Mouse (Mus musculus) A20 (cell line): Measurements from ENCODE around the gene Prm2.
"Not testable (repeated sequence)": the region's sequence is repeated elsewhere in the genome, so short reads cannot be mapped to it uniquely, and the experiment has no call there.

Source experiments
- DNase-seq: peaks from one replicate; pipeline ENCODE4 v3.0.0-alpha.2; 2011; ENCODE audit warnings: low read depth, low spot score

Gene Prm2

GRCm38 (mm10) chr16:10812865-10813371 lies 17.0 kb upstream of the Prm2 start, which contains the start of gene Gm11172:
Gene Gm11172 (plus strand): TSS chr16:10812915.
- DNase-seq, result no peak

- no peak for DNase-seq
These were observed 14.4 kb upstream of the Prm2 start for GRCm38 (mm10) chr16:10810376-10810775.

GRCm38 (mm10) chr16:10805789-10806527 lies 10.0 kb upstream of the Prm2 start, which contains the start of gene Prm1:
Gene Prm1 (minus strand): TSS chr16:10805839.
- DNase-seq, result peak; percentile 88

GRCm38 (mm10) chr16:10802420-10802819 lies 6.5 kb upstream of the Prm2 start:
- not testable (repeated sequence) for DNase-seq

GRCm38 (mm10) chr16:10790702-10791101 lies 5.2 kb downstream of the Prm2 start, which contains the start of gene Prm3:
Gene Prm3 (minus strand): TSS chr16:10790914.
- no peak for DNase-seq

GRCm38 (mm10) chr16:10788866-10789265 lies 7.1 kb downstream of the Prm2 start:
- DNase-seq, result no peak

- DNase-seq, result no peak
These were observed 7.7 kb downstream of the Prm2 start, which contains the start of gene Tnp2 for GRCm38 (mm10) chr16:10788271-10788670. Gene Tnp2 (minus strand): TSS chr16:10788660.

GRCm38 (mm10) chr16:10787548-10788058 lies 8.3 kb downstream of the Prm2 start:
- DNase-seq, result no peak

GRCm38 (mm10) chr16:10786782-10787547 lies 9.0 kb downstream of the Prm2 start:
- no peak for DNase-seq

GRCm38 (mm10) chr16:10786288-10786687 lies 9.6 kb downstream of the Prm2 start:
- DNase-seq, result peak; percentile 92

- DNase-seq, result peak; percentile 99
These were observed 10.3 kb downstream of the Prm2 start, which contains the start of gene Socs1 for GRCm38 (mm10) chr16:10785371-10786231. Gene Socs1 (minus strand): TSS chr16:10785536.

GRCm38 (mm10) chr16:10784793-10785370 lies 11.1 kb downstream of the Prm2 start:
- peak; percentile 95 for DNase-seq

- peak; percentile 76 for DNase-seq
These were observed 11.8 kb downstream of the Prm2 start for GRCm38 (mm10) chr16:10783883-10784792.

- DNase-seq, result no peak
These were observed 12.5 kb downstream of the Prm2 start for GRCm38 (mm10) chr16:10783451-10783850.

- peak; percentile 55 for DNase-seq
These were observed 12.8 kb downstream of the Prm2 start for GRCm38 (mm10) chr16:10783152-10783434.

GRCm38 (mm10) chr16:10782377-10783151 lies 13.4 kb downstream of the Prm2 start:
- peak; percentile 80 for DNase-seq

- DNase-seq, result no peak
These were observed 14.0 kb downstream of the Prm2 start for GRCm38 (mm10) chr16:10781862-10782371.

- DNase-seq, result no peak
These were observed 15.3 kb downstream of the Prm2 start for GRCm38 (mm10) chr16:10780631-10781120.
